Mouse (Mus musculus) spleen, adult 2 months (tissue): ENCODE data around the gene Glrx5.

ENCODE experiments used
- CTCF ChIP-seq: fragments of 200-500 bp; IDR thresholded peaks from 2 replicates; pipeline ENCODE4 v1.5.1; 2011; ENCODE audit warnings: mild to moderate bottlenecking, inconsistent platforms; ENCODE audit not compliant: insufficient read depth, insufficient read length, insufficient replicate concordance; ENCODE audit errors: extremely low read depth
- POLR2A ChIP-seq: fragments of 200-500 bp; IDR thresholded peaks from 2 replicates; pipeline ENCODE4 v1.6.1; 2011; ENCODE audit warnings: low read depth, low read length, inconsistent platforms

GRCm38 (mm10) chr12:105001317-105001716 lies 31.2 kb upstream of the Glrx5 start:
- TF ChIP-seq POLR2A (no peak), CTCF (no peak)
